Mouse (Mus musculus) spleen, postnatal 36 days (tissue): Measurements from ENCODE around the gene Rtn4ip1.
"Not testable (repeated sequence)": the region's sequence is repeated elsewhere in the genome, so short reads cannot be mapped to it uniquely, and the experiment has no call there.

ENCODE experiments used
- DNase-seq, 2 experiments: peaks; one replicate each; pipeline ENCODE4 v3.0.0; 2022; ENCODE audit warnings: low spot score in 2 of 2, mixed read lengths in 1 of 2

Gene Rtn4ip1

GRCm38 (mm10) chr10:43901578-43902194 is at the start of gene Rtn4ip1, which contains the start of gene Qrsl1:
Gene Rtn4ip1, plus strand, starts transcription at chr10:43901807.
Gene Qrsl1, minus strand, starts transcription at chr10:43901745.
- DNase-seq, result peak; percentile 90 to 91

GRCm38 (mm10) chr10:43851898-43852297 is 49.7 kb upstream of the Rtn4ip1 start:
- DNase-seq, result no peak

- DNase-seq, result no peak
Measured at GRCm38 (mm10) chr10:43855916-43856315, 45.7 kb upstream of the Rtn4ip1 start.

GRCm38 (mm10) chr10:43856351-43856750 is 45.3 kb upstream of the Rtn4ip1 start:
- DNase-seq, result no peak

- no peak for DNase-seq
Measured at GRCm38 (mm10) chr10:43870752-43871151, 30.9 kb upstream of the Rtn4ip1 start.

- DNase-seq, result no peak
Measured at GRCm38 (mm10) chr10:43871458-43871857, 30.1 kb upstream of the Rtn4ip1 start.

- DNase-seq, result no peak
Measured at GRCm38 (mm10) chr10:43887676-43888075, 13.9 kb upstream of the Rtn4ip1 start.

- no peak for DNase-seq
Measured at GRCm38 (mm10) chr10:43888976-43889375, 12.6 kb upstream of the Rtn4ip1 start.

- DNase-seq, result no peak
Measured at GRCm38 (mm10) chr10:43892971-43893370, 8.6 kb upstream of the Rtn4ip1 start.

- DNase-seq, result no peak
Measured at GRCm38 (mm10) chr10:43896065-43896464, 5.5 kb upstream of the Rtn4ip1 start.

- DNase-seq, result peak; percentile 51 to 56
Measured at GRCm38 (mm10) chr10:43898276-43898675, 3.3 kb upstream of the Rtn4ip1 start.

GRCm38 (mm10) chr10:43900883-43901570 is 580 bp upstream of the Rtn4ip1 start:
- peak; percentile 33 to 47 for DNase-seq

GRCm38 (mm10) chr10:43904569-43904968 is 3.0 kb downstream of the Rtn4ip1 start:
- DNase-seq, result no peak

- DNase-seq, result no peak
Measured at GRCm38 (mm10) chr10:43910032-43910872, 8.6 kb downstream of the Rtn4ip1 start.

GRCm38 (mm10) chr10:43910873-43911142 is 9.2 kb downstream of the Rtn4ip1 start:
- DNase-seq, result no peak

- no peak for DNase-seq
Measured at GRCm38 (mm10) chr10:43912236-43912635, 10.6 kb downstream of the Rtn4ip1 start.

GRCm38 (mm10) chr10:43916181-43916580 is 14.6 kb downstream of the Rtn4ip1 start:
- DNase-seq, result no peak

GRCm38 (mm10) chr10:43916737-43917136 is 15.1 kb downstream of the Rtn4ip1 start:
- DNase-seq, result no peak

- peak; percentile 79 to 86 for DNase-seq
Measured at GRCm38 (mm10) chr10:43918696-43919608, 17.3 kb downstream of the Rtn4ip1 start.

- DNase-seq, result no peak
Measured at GRCm38 (mm10) chr10:43923096-43923495, 21.5 kb downstream of the Rtn4ip1 start.

GRCm38 (mm10) chr10:43925776-43926175 is 24.2 kb downstream of the Rtn4ip1 start:
- DNase-seq, result not testable (repeated sequence)

- peak; percentile 11 to 15 for DNase-seq
Measured at GRCm38 (mm10) chr10:43927736-43928135, 26.1 kb downstream of the Rtn4ip1 start.
